Mouse (Mus musculus): ENCODE measurements around the gene B4galnt4. TPM values are rescaled to one million over a fixed set of nuclear protein-coding genes. Genes with fewer than 3 reads are reported as not detected.

The B4galnt4 gene
- polyA plus RNA-seq, 1 experiment, result 0.36 TPM

- 84% methylated on average over 4 of the region's 4 CpGs for WGBS
- H3K4me3 ChIP-seq (replicated peaks; ENCODE audit: extremely low read depth, low read depth, low read length), result no peak overlapping the region
- DNase-seq, result no peak
- TF ChIP-seq POLR2A (IDR thresholded peaks at IDR 0.05; ENCODE audit: borderline replicate concordance, extremely low read depth, low read depth, low read length) (no peak), CTCF (IDR thresholded peaks at IDR 0.05; ENCODE audit: insufficient read depth, low read length) (no peak)
- peaks cover 9% of the 10 kb centered on the region for H3K4me1 ChIP-seq (ENCODE audit: control insufficient read depth, insufficient read depth, low read length)
Measured at GRCm38 (mm10) chr7:141052016-141052415, 8.9 kb upstream of the B4galnt4 start.

- Histone ChIP-seq H3K4me1 (ENCODE audit: control insufficient read depth, insufficient read depth, low read length) (peaks cover 5% of the 10 kb centered on the region), H3K4me3 (replicated peaks; ENCODE audit: extremely low read depth, low read depth, low read length) (no peak overlapping the region)
- WGBS, result 78% methylated on average over 2 of the region's 2 CpGs
- TF ChIP-seq CTCF (IDR thresholded peaks at IDR 0.05; ENCODE audit: insufficient read depth, low read length), result no peak
- no peak for TF ChIP-seq POLR2A (IDR thresholded peaks at IDR 0.05; ENCODE audit: borderline replicate concordance, extremely low read depth, low read depth, low read length)
- no peak for DNase-seq
Measured at GRCm38 (mm10) chr7:141052421-141052820, 8.5 kb upstream of the B4galnt4 start.

- no peak for DNase-seq
- H3K4me1 ChIP-seq (ENCODE audit: control insufficient read depth, insufficient read depth, low read length), result peaks cover 2% of the 10 kb centered on the region; the same call in 1 of the 2 replicates
- TF ChIP-seq CTCF (IDR thresholded peaks at IDR 0.05; ENCODE audit: insufficient read depth, low read length) (0 out of 2 replicates have a peak, but pooled peaks have one; percentile 14), POLR2A (IDR thresholded peaks at IDR 0.05; ENCODE audit: borderline replicate concordance, extremely low read depth, low read depth, low read length) (no peak)
- WGBS, result 73% methylated on average over 4 of the region's 4 CpGs
- H3K4me3 ChIP-seq (replicated peaks; ENCODE audit: extremely low read depth, low read depth, low read length), result no peak overlapping the region
Measured at GRCm38 (mm10) chr7:141055785-141056184, 5.1 kb upstream of the B4galnt4 start.

- DNase-seq, result no peak
- peaks cover 2% of the 10 kb centered on the region; the same call in 1 of the 2 replicates for H3K4me1 ChIP-seq (ENCODE audit: control insufficient read depth, insufficient read depth, low read length)
- TF ChIP-seq CTCF (IDR thresholded peaks at IDR 0.05; ENCODE audit: insufficient read depth, low read length) (no peak), POLR2A (IDR thresholded peaks at IDR 0.05; ENCODE audit: borderline replicate concordance, extremely low read depth, low read depth, low read length) (no peak)
- H3K4me3 ChIP-seq (replicated peaks; ENCODE audit: extremely low read depth, low read depth, low read length), result no peak overlapping the region
- 80% methylated on average over 6 of the region's 6 CpGs for WGBS
Measured at GRCm38 (mm10) chr7:141056976-141057375, 3.9 kb upstream of the B4galnt4 start.

GRCm38 (mm10) chr7:141057541-141057940 is 3.4 kb upstream of the B4galnt4 start:
- DNase-seq, result no peak
- no peak overlapping the region for H3K4me3 ChIP-seq (replicated peaks; ENCODE audit: extremely low read depth, low read depth, low read length)
- H3K4me1 ChIP-seq (ENCODE audit: control insufficient read depth, insufficient read depth, low read length), result peaks cover 2% of the 10 kb centered on the region; the same call in 1 of the 2 replicates
- TF ChIP-seq POLR2A (IDR thresholded peaks at IDR 0.05; ENCODE audit: borderline replicate concordance, extremely low read depth, low read depth, low read length) (no peak), CTCF (IDR thresholded peaks at IDR 0.05; ENCODE audit: insufficient read depth, low read length) (no peak)
- 85% methylated on average over 1 of the region's 1 CpGs for WGBS

GRCm38 (mm10) chr7:141058601-141059341 is 2.1 kb upstream of the B4galnt4 start:
- WGBS, result 86% methylated on average over 14 of the region's 14 CpGs
- TF ChIP-seq POLR2A (IDR thresholded peaks at IDR 0.05; ENCODE audit: borderline replicate concordance, extremely low read depth, low read depth, low read length) (no peak), CTCF (IDR thresholded peaks at IDR 0.05; ENCODE audit: insufficient read depth, low read length) (no peak)
- H3K4me1 ChIP-seq (ENCODE audit: control insufficient read depth, insufficient read depth, low read length), result peaks cover 2% of the 10 kb centered on the region; the same call in 1 of the 2 replicates
- H3K4me3 ChIP-seq (replicated peaks; ENCODE audit: extremely low read depth, low read depth, low read length), result no peak overlapping the region
- DNase-seq, result no peak

GRCm38 (mm10) chr7:141059929-141060328 is 975 bp upstream of the B4galnt4 start:
- DNase-seq, result no peak
- Histone ChIP-seq H3K4me1 (ENCODE audit: control insufficient read depth, insufficient read depth, low read length) (peaks cover 2% of the 10 kb centered on the region; the same call in 1 of the 2 replicates), H3K4me3 (replicated peaks; ENCODE audit: extremely low read depth, low read depth, low read length) (no peak overlapping the region)
- TF ChIP-seq POLR2A (IDR thresholded peaks at IDR 0.05; ENCODE audit: borderline replicate concordance, extremely low read depth, low read depth, low read length) (no peak), CTCF (IDR thresholded peaks at IDR 0.05; ENCODE audit: insufficient read depth, low read length) (no peak)
- WGBS, result 64% methylated on average over 2 of the region's 2 CpGs

- no peak for DNase-seq
- Histone ChIP-seq H3K4me1 (ENCODE audit: control insufficient read depth, insufficient read depth, low read length) (peaks cover 2% of the 10 kb centered on the region; the same call in 1 of the 2 replicates), H3K4me3 (replicated peaks; ENCODE audit: extremely low read depth, low read depth, low read length) (no peak overlapping the region)
- TF ChIP-seq POLR2A (IDR thresholded peaks at IDR 0.05; ENCODE audit: borderline replicate concordance, extremely low read depth, low read depth, low read length) (no peak), CTCF (IDR thresholded peaks at IDR 0.05; ENCODE audit: insufficient read depth, low read length) (no peak)
- 5% methylated on average over 37 of the region's 37 CpGs for WGBS
Measured at GRCm38 (mm10) chr7:141061269-141061692, 377 bp downstream of the B4galnt4 start.

GRCm38 (mm10) chr7:141062525-141062924 is 1.6 kb downstream of the B4galnt4 start:
- TF ChIP-seq CTCF (IDR thresholded peaks at IDR 0.05; ENCODE audit: insufficient read depth, low read length) (no peak), POLR2A (IDR thresholded peaks at IDR 0.05; ENCODE audit: borderline replicate concordance, extremely low read depth, low read depth, low read length) (no peak)

GRCm38 (mm10) chr7:141063353-141063752 is 2.4 kb downstream of the B4galnt4 start:
- 94% methylated on average over 3 of the region's 3 CpGs for WGBS
- no peak for DNase-seq
- Histone ChIP-seq H3K4me3 (replicated peaks; ENCODE audit: extremely low read depth, low read depth, low read length) (no peak overlapping the region), H3K4me1 (ENCODE audit: control insufficient read depth, insufficient read depth, low read length) (peaks cover 2% of the 10 kb centered on the region; the same call in 1 of the 2 replicates)
- TF ChIP-seq POLR2A (IDR thresholded peaks at IDR 0.05; ENCODE audit: borderline replicate concordance, extremely low read depth, low read depth, low read length), result no peak
- no peak for TF ChIP-seq CTCF (IDR thresholded peaks at IDR 0.05; ENCODE audit: insufficient read depth, low read length)

More at GRCm38 (mm10) chr7:141062525-141062924, 1.6 kb downstream of the B4galnt4 start:
- Histone ChIP-seq H3K4me1 (ENCODE audit: control insufficient read depth, insufficient read depth, low read length) (peaks cover 2% of the 10 kb centered on the region; the same call in 1 of the 2 replicates), H3K4me3 (replicated peaks; ENCODE audit: extremely low read depth, low read depth, low read length) (no peak overlapping the region)
- no peak for DNase-seq
- WGBS, result 83% methylated on average over 7 of the region's 7 CpGs
